Comparison of ENCODE assay signal across 14 mouse cellular contexts in the genomic region with DNA sequence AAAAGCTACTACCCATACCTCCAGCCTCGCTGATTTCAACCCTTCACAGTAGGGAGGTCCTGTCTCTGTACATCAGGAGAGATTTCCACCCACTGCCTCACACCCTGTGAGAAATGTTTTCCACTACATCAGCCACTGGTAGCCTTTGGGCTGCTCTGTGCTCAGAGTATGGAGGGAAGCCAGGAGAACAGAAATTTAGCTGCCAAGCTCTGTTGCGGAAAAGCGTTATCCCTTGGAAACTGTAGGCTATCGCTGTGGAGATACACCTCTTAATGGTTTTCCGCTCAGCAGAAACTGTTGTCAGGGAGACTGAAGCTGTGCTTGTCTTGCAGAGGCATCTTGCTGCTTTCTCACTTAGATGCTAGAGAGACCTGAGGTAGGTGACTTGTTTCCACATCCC.
DNase-seq lines count a peak whose midpoint lies in the region; ATAC-seq and TF ChIP-seq lines count a peak whose summit lies in the region.
"Had no signal": no experiment of that assay in that cellular context is flagged by ENCODE, and none has a peak within 500 bp of the region (broad histone marks: within the 10 kb centered on the region; RNA-seq: fewer than 3 reads in every experiment).

No protein-coding gene starts in this region.

- H3K27me3 ChIP-seq in forebrain, embryonic 14.5 days (replicated peaks; ENCODE audit: control insufficient read depth, insufficient read depth, low read length): no peaks in the 10 kb centered on the region
- no peaks in the 10 kb centered on the region for H3K27me3 ChIP-seq in forebrain, embryonic 12.5 days
- H3K27me3 ChIP-seq in hindbrain, postnatal 0 days (ENCODE audit: insufficient read depth, low read length): no peaks in the 10 kb centered on the region
- H3K27me3 ChIP-seq in hindbrain, embryonic 11.5 days (ENCODE audit: control insufficient read depth, insufficient read depth, low read length): no peaks in the 10 kb centered on the region
- no peaks in the 10 kb centered on the region for H3K27me3 ChIP-seq in heart, embryonic 12.5 days (replicated peaks)

- H3K36me3 ChIP-seq in forebrain, embryonic 14.5 days (ENCODE audit: control insufficient read depth, insufficient read depth, low read length): no peaks in the 10 kb centered on the region
- H3K36me3 ChIP-seq in forebrain, embryonic 12.5 days (replicated peaks): no peaks in the 10 kb centered on the region
- no peaks in the 10 kb centered on the region for H3K36me3 ChIP-seq in hindbrain, postnatal 0 days (ENCODE audit: insufficient read depth, low read length)
- no peaks in the 10 kb centered on the region for H3K36me3 ChIP-seq in hindbrain, embryonic 11.5 days (ENCODE audit: control insufficient read depth, insufficient read depth, low read length)
- no peaks in the 10 kb centered on the region for H3K36me3 ChIP-seq in heart, embryonic 12.5 days

- no peak overlapping the region for H3K27ac ChIP-seq in forebrain, embryonic 14.5 days (ENCODE audit: low read depth, low read length)
- H3K27ac ChIP-seq in forebrain, embryonic 12.5 days: no peak overlapping the region
- H3K27ac ChIP-seq in hindbrain, postnatal 0 days: no peak overlapping the region
- H3K27ac ChIP-seq in hindbrain, embryonic 11.5 days (ENCODE audit: low read depth, low read length): no peak overlapping the region
- no peak overlapping the region for H3K27ac ChIP-seq in heart, embryonic 12.5 days (ENCODE audit: poor library complexity, severe bottlenecking)
- H3K27ac ChIP-seq: macrophage; stomach, postnatal 0 days had no signal

- no peak overlapping the region for H3K9ac ChIP-seq in forebrain, embryonic 14.5 days (ENCODE audit: low read length)
- no peak overlapping the region for H3K9ac ChIP-seq in forebrain, embryonic 12.5 days
- H3K9ac ChIP-seq in hindbrain, postnatal 0 days (replicated peaks; ENCODE audit: low read length): no peak overlapping the region
- H3K9ac ChIP-seq in hindbrain, embryonic 11.5 days (ENCODE audit: low read depth, low read length): no peak overlapping the region
- no peak overlapping the region for H3K9ac ChIP-seq in heart, embryonic 12.5 days

- peak; percentile 32 for DNase-seq in forebrain, embryonic 14.5 days (ENCODE audit: low spot score)
- DNase-seq in hindbrain, postnatal 0 days (ENCODE audit: low spot score): peak; percentile 63
- DNase-seq in hindbrain, embryonic 11.5 days (ENCODE audit: low spot score): no peak
- DNase-seq in 3T3-L1 (ENCODE audit: low read depth, low spot score): peak; percentile 17
- DNase-seq in kidney, postnatal 4 days: no peak
- DNase-seq: B cell, adult 2 months; cerebellum, postnatal 36 days had no signal

- H3K4me1 ChIP-seq in forebrain, embryonic 14.5 days (ENCODE audit: control insufficient read depth, insufficient read depth, low read length): no peaks in the 10 kb centered on the region
- no peaks in the 10 kb centered on the region for H3K4me1 ChIP-seq in forebrain, embryonic 12.5 days
- H3K4me1 ChIP-seq in hindbrain, postnatal 0 days (ENCODE audit: insufficient read depth, low read length): no peaks in the 10 kb centered on the region
- H3K4me1 ChIP-seq in hindbrain, embryonic 11.5 days (replicated peaks; ENCODE audit: control insufficient read depth, insufficient read depth, low read length): no peaks in the 10 kb centered on the region; the same call in 1 of the 2 replicates
- H3K4me1 ChIP-seq in heart, embryonic 12.5 days (replicated peaks): peaks cover 15% of the 10 kb centered on the region; the same call in 1 of the 2 replicates

- H3K4me2 ChIP-seq in forebrain, embryonic 14.5 days (ENCODE audit: low read length): no peak overlapping the region
- no peak overlapping the region for H3K4me2 ChIP-seq in forebrain, embryonic 12.5 days
- peak overlapping the region; percentile 0; the same call in 1 of the 2 replicates for H3K4me2 ChIP-seq in hindbrain, postnatal 0 days (ENCODE audit: low read depth, low read length)
- H3K4me2 ChIP-seq in hindbrain, embryonic 11.5 days (replicated peaks; ENCODE audit: low read depth, low read length): no peak overlapping the region
- no peak overlapping the region for H3K4me2 ChIP-seq in heart, embryonic 12.5 days
- H3K4me2 ChIP-seq: liver, embryonic 11.5 days had no signal

- WGBS in forebrain, embryonic 14.5 days: 72% methylated on average over 5 of the region's 5 CpGs
- WGBS in forebrain, embryonic 12.5 days: 90% methylated on average over 5 of the region's 5 CpGs
- WGBS in hindbrain, postnatal 0 days: 23% methylated on average over 5 of the region's 5 CpGs
- 79% methylated on average over 5 of the region's 5 CpGs for WGBS in hindbrain, embryonic 11.5 days
- 53% methylated on average over 5 of the region's 5 CpGs for WGBS in heart, embryonic 12.5 days

- no peak for ATAC-seq in forebrain, embryonic 14.5 days
- no peak for ATAC-seq in forebrain, embryonic 12.5 days (ENCODE audit: low FRiP score)
- peak; percentile 35 for ATAC-seq in hindbrain, postnatal 0 days
- ATAC-seq in hindbrain, embryonic 11.5 days (ENCODE audit: low FRiP score): no peak
- ATAC-seq in heart, embryonic 12.5 days (ENCODE audit: insufficient number of reproducible peaks, low FRiP score): peak; percentile 83
- ATAC-seq in megakaryocyte progenitor cell, adult 5-6 weeks (replicated peaks; ENCODE audit: poor library complexity): no peak

- H3K4me3 ChIP-seq in forebrain, embryonic 14.5 days (ENCODE audit: low read depth, low read length): no peak overlapping the region
- H3K4me3 ChIP-seq in forebrain, embryonic 12.5 days (replicated peaks): no peak overlapping the region
- H3K4me3 ChIP-seq in hindbrain, postnatal 0 days (ENCODE audit: low read length): no peak overlapping the region
- H3K4me3 ChIP-seq in hindbrain, embryonic 11.5 days (ENCODE audit: low read depth, low read length): no peak overlapping the region
- H3K4me3 ChIP-seq in heart, embryonic 12.5 days: no peak overlapping the region
- H3K4me3 ChIP-seq: erythroblast, embryonic 14.5 days had no signal

- no peak for TF ChIP-seq CTCF in hindbrain, postnatal 0 days (IDR thresholded peaks at IDR 0.05; ENCODE audit: low read depth)

- no peaks in the 10 kb centered on the region for H3K9me3 ChIP-seq in forebrain, embryonic 14.5 days (replicated peaks; ENCODE audit: control insufficient read depth, low read length)
- no peaks in the 10 kb centered on the region for H3K9me3 ChIP-seq in forebrain, embryonic 12.5 days
- H3K9me3 ChIP-seq in hindbrain, postnatal 0 days (ENCODE audit: low read length): no peaks in the 10 kb centered on the region
- H3K9me3 ChIP-seq in hindbrain, embryonic 11.5 days (ENCODE audit: control insufficient read depth, low read length): no peaks in the 10 kb centered on the region
- H3K9me3 ChIP-seq in heart, embryonic 12.5 days (replicated peaks): peaks cover 3% of the 10 kb centered on the region; the same call in 1 of the 2 replicates

Comparison
In these comparisons a context has a peak if more than half of its experiments do, and no peak if none do; other contexts are left out.
1. ATAC-seq: peak in hindbrain, postnatal 0 days (single experiment) and heart, embryonic 12.5 days (single experiment); none in forebrain, embryonic 14.5 days (single experiment), forebrain, embryonic 12.5 days (single experiment), hindbrain, embryonic 11.5 days (single experiment) and megakaryocyte progenitor cell, adult 5-6 weeks (single experiment).
2. DNase-seq: peak in forebrain, embryonic 14.5 days (single experiment), hindbrain, postnatal 0 days (single experiment) and 3T3-L1 (single experiment); none in hindbrain, embryonic 11.5 days (single experiment) and kidney, postnatal 4 days (0 of 2).